Mouse (Mus musculus): ENCODE measurements around the gene Tas2r105. TPM values are rescaled to one million over a fixed set of nuclear protein-coding genes. Genes with fewer than 3 reads are reported as not detected.

Gene Tas2r105
- not detected in 2 replicates for polyA plus RNA-seq (2015; fragmentation: Nextera tagmentation; extraction: Ambion mirVana)

GRCm38 (mm10) chr6:131687395-131687794 lies at the start of gene Tas2r105:
Gene Tas2r105, minus strand, starts transcription at chr6:131687495.
- Histone ChIP-seq H3K4me1 (ENCODE audit: insufficient read depth, low read depth, low read length) (no peaks in the 10 kb centered on the region), H3K9ac (replicated peaks; ENCODE audit: low read depth) (no peak within 1 kb of the TSS), H3K9me3 (ENCODE audit: low read length) (no peaks in the 10 kb centered on the region), H3K4me3 (ENCODE audit: low read depth, low read length) (no peak within 1 kb of the TSS), H3K36me3 (ENCODE audit: insufficient read depth, low read length) (no peaks in the 10 kb centered on the region), H3K27me3 (replicated peaks; ENCODE audit: insufficient read depth, low read length) (no peaks in the 10 kb centered on the region), H3K4me2 (replicated peaks; ENCODE audit: low read depth, low read length) (no peak within 1 kb of the TSS), H3K27ac (ENCODE audit: low read length) (no peak within 1 kb of the TSS)
- ATAC-seq (no peak), DNase-seq (ENCODE audit: low spot score) (no peak)
- 56% methylated on average over 1 of the region's 1 CpGs for WGBS
- no peak for TF ChIP-seq EP300 (IDR thresholded peaks at IDR 0.05)
- TF ChIP-seq CTCF (IDR thresholded peaks at IDR 0.05): no peak

DNA sequence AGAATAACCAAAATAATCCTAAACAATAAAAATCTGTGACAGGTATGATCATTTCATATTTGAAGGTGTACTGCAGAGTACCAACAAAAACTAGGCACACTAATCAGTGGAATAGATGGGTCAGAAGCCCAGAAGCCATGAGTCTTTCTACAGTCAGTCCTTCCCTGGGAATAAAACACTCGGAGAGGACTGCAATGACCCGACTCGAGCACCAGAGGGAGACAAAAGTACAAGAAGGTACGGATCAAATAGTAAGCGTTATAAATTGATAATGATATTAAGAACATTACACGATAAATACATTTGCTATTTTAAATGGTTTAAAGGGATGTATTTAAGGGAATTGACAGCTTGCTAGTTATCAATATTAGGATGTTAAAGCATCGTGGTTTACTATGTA lies 25.5 kb upstream of the Tas2r105 start:
- Histone ChIP-seq H3K9ac (replicated peaks; ENCODE audit: low read depth) (no peak overlapping the region), H3K4me1 (ENCODE audit: insufficient read depth, low read depth, low read length) (no peaks in the 10 kb centered on the region), H3K36me3 (ENCODE audit: insufficient read depth, low read length) (no peaks in the 10 kb centered on the region), H3K4me3 (ENCODE audit: low read depth, low read length) (no peak overlapping the region), H3K9me3 (ENCODE audit: low read length) (no peaks in the 10 kb centered on the region), H3K4me2 (replicated peaks; ENCODE audit: low read depth, low read length) (no peak overlapping the region), H3K27me3 (replicated peaks; ENCODE audit: insufficient read depth, low read length) (no peaks in the 10 kb centered on the region), H3K27ac (ENCODE audit: low read length) (no peak overlapping the region)
- no peak for ATAC-seq
- DNase-seq (ENCODE audit: low spot score): no peak
- 43% methylated on average over 7 of the region's 7 CpGs for WGBS
- TF ChIP-seq CTCF (IDR thresholded peaks at IDR 0.05) (no peak), EP300 (IDR thresholded peaks at IDR 0.05) (no peak)

GRCm38 (mm10) chr6:131689963-131690362 lies 2.7 kb upstream of the Tas2r105 start, which contains the start of gene Tas2r114:
Gene Tas2r114, minus strand, starts transcription at chr6:131690063.
- no peak for TF ChIP-seq CTCF (IDR thresholded peaks at IDR 0.05)
- TF ChIP-seq EP300 (IDR thresholded peaks at IDR 0.05): no peak
- no peak within 1 kb of the TSS for H3K4me3 ChIP-seq (ENCODE audit: low read depth, low read length)
- no peaks in the 10 kb centered on the region for H3K9me3 ChIP-seq (ENCODE audit: low read length)
- no peaks in the 10 kb centered on the region for H3K4me1 ChIP-seq (ENCODE audit: insufficient read depth, low read depth, low read length)
- H3K9ac ChIP-seq (replicated peaks; ENCODE audit: low read depth): no peak within 1 kb of the TSS
- no peak within 1 kb of the TSS for H3K4me2 ChIP-seq (replicated peaks; ENCODE audit: low read depth, low read length)
- no peaks in the 10 kb centered on the region for H3K36me3 ChIP-seq (ENCODE audit: insufficient read depth, low read length)
- DNase-seq (ENCODE audit: low spot score) (no peak), ATAC-seq (no peak)
- no peaks in the 10 kb centered on the region for H3K27me3 ChIP-seq (replicated peaks; ENCODE audit: insufficient read depth, low read length)
- H3K27ac ChIP-seq (ENCODE audit: low read length): no peak within 1 kb of the TSS

GRCm38 (mm10) chr6:131685644-131686043 lies 1.7 kb downstream of the Tas2r105 start, which contains the start of gene Tas2r104:
Gene Tas2r104, minus strand, starts transcription at chr6:131685744.
- WGBS: 73% methylated on average over 1 of the region's 1 CpGs

DNA sequence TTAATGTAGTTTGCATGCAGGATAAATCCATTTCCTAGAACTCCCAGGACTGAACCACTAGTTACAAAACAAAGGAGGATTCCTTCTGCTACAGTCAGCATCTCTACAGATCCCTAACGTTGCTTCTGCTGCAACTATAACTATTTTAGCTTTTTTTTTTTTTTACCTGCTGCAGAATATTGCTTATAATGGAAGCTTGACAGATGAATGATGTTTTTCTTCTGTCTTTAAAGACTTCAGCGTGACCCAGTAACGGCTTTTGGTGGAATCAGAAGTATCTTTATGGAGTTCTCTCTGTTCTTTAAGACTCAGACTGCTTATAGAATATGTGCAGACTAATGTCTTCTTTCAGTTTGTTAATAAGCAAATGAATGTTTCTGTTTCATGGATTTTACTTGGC lies 8.5 kb downstream of the Tas2r105 start, which contains the start of gene Tas2r106:
Tas2r106 (minus strand) TSS at position 101 of the 400 bp plus-strand sequence.
- no peaks in the 10 kb centered on the region for H3K36me3 ChIP-seq (ENCODE audit: insufficient read depth, low read length)
- DNase-seq (ENCODE audit: low spot score) (no peak), ATAC-seq (no peak)
- no peaks in the 10 kb centered on the region for H3K9me3 ChIP-seq (ENCODE audit: low read length)
- no peak within 1 kb of the TSS for H3K4me2 ChIP-seq (replicated peaks; ENCODE audit: low read depth, low read length)
- 60% methylated on average over 3 of the region's 3 CpGs for WGBS
- no peaks in the 10 kb centered on the region for H3K27me3 ChIP-seq (replicated peaks; ENCODE audit: insufficient read depth, low read length)
- H3K4me1 ChIP-seq (ENCODE audit: insufficient read depth, low read depth, low read length): no peaks in the 10 kb centered on the region
- no peak within 1 kb of the TSS for H3K4me3 ChIP-seq (ENCODE audit: low read depth, low read length)
- H3K9ac ChIP-seq (replicated peaks; ENCODE audit: low read depth): no peak within 1 kb of the TSS
- TF ChIP-seq CTCF (IDR thresholded peaks at IDR 0.05) (no peak), EP300 (IDR thresholded peaks at IDR 0.05) (no peak)
- H3K27ac ChIP-seq (ENCODE audit: low read length): no peak within 1 kb of the TSS

More at GRCm38 (mm10) chr6:131685644-131686043, 1.7 kb downstream of the Tas2r105 start, which contains the start of gene Tas2r104:
- H3K27ac ChIP-seq (ENCODE audit: low read length): no peak within 1 kb of the TSS
- no peaks in the 10 kb centered on the region for H3K4me1 ChIP-seq (ENCODE audit: insufficient read depth, low read depth, low read length)
- no peak within 1 kb of the TSS for H3K9ac ChIP-seq (replicated peaks; ENCODE audit: low read depth)
- no peak within 1 kb of the TSS for H3K4me3 ChIP-seq (ENCODE audit: low read depth, low read length)
- TF ChIP-seq EP300 (IDR thresholded peaks at IDR 0.05) (no peak), CTCF (IDR thresholded peaks at IDR 0.05) (no peak)
- no peaks in the 10 kb centered on the region for H3K27me3 ChIP-seq (replicated peaks; ENCODE audit: insufficient read depth, low read length)
- DNase-seq (ENCODE audit: low spot score): no peak
- H3K4me2 ChIP-seq (replicated peaks; ENCODE audit: low read depth, low read length): no peak within 1 kb of the TSS
- ATAC-seq: no peak
- H3K9me3 ChIP-seq (ENCODE audit: low read length): no peaks in the 10 kb centered on the region
- no peaks in the 10 kb centered on the region for H3K36me3 ChIP-seq (ENCODE audit: insufficient read depth, low read length)

- Histone ChIP-seq H3K4me2 (replicated peaks; ENCODE audit: low read depth, low read length) (no peak within 1 kb of the TSS), H3K27ac (ENCODE audit: low read length) (no peak within 1 kb of the TSS), H3K9me3 (ENCODE audit: low read length) (no peaks in the 10 kb centered on the region), H3K4me1 (ENCODE audit: insufficient read depth, low read depth, low read length) (no peaks in the 10 kb centered on the region), H3K36me3 (ENCODE audit: insufficient read depth, low read length) (no peaks in the 10 kb centered on the region), H3K27me3 (replicated peaks; ENCODE audit: insufficient read depth, low read length) (no peaks in the 10 kb centered on the region), H3K9ac (replicated peaks; ENCODE audit: low read depth) (no peak within 1 kb of the TSS), H3K4me3 (ENCODE audit: low read depth, low read length) (no peak within 1 kb of the TSS)
- TF ChIP-seq CTCF (IDR thresholded peaks at IDR 0.05): no peak
- TF ChIP-seq EP300 (IDR thresholded peaks at IDR 0.05): no peak
- ATAC-seq (no peak), DNase-seq (ENCODE audit: low spot score) (no peak)
These were observed 27.2 kb downstream of the Tas2r105 start, which contains the start of gene Tas2r107 for GRCm38 (mm10) chr6:131660049-131660448. Gene Tas2r107, minus strand, starts transcription at chr6:131660149.

Other genes starting within 250 kb of the Tas2r105 start
- not detected in 2 replicates for gene 5430401F13Rik, start 201.1 kb downstream of the Tas2r105 start, polyA plus RNA-seq (2015; fragmentation: Nextera tagmentation; extraction: Ambion mirVana)
- gene Gm6619, start 201.1 kb downstream of the Tas2r105 start, polyA plus RNA-seq (2015; fragmentation: Nextera tagmentation; extraction: Ambion mirVana): not detected in 2 replicates
- not detected in 2 replicates for gene Tas2r130, start 56.6 kb downstream of the Tas2r105 start, polyA plus RNA-seq (2015; fragmentation: Nextera tagmentation; extraction: Ambion mirVana)
- gene Tas2r107, start 27.3 kb downstream of the Tas2r105 start, polyA plus RNA-seq (2015; fragmentation: Nextera tagmentation; extraction: Ambion mirVana): not detected in 2 replicates
- gene Tas2r106, start 8.6 kb downstream of the Tas2r105 start, polyA plus RNA-seq (2015; fragmentation: Nextera tagmentation; extraction: Ambion mirVana): not detected in 2 replicates
- gene Tas2r104, start 1.8 kb downstream of the Tas2r105 start, polyA plus RNA-seq (2015; fragmentation: Nextera tagmentation; extraction: Ambion mirVana): not detected in 2 replicates
- not detected in 2 replicates for gene Tas2r114, start 2.6 kb upstream of the Tas2r105 start, polyA plus RNA-seq (2015; fragmentation: Nextera tagmentation; extraction: Ambion mirVana)